37 mouse cellular contexts compared by ENCODE assay signal in genomic region chr6:16862050-16862449, GRCm38 (mm10). TPM values are rescaled to one million over a fixed set of nuclear protein-coding genes. Genes with fewer than 3 reads are reported as not detected.
"Had no signal": no experiment of that assay in that cellular context is flagged by ENCODE, and none has a peak within 500 bp of the region (broad histone marks: within the 10 kb centered on the region; RNA-seq: fewer than 3 reads in every experiment).

No protein-coding gene starts in this region.

- H3K4me3 ChIP-seq: heart, embryonic 10.5 days; heart, embryonic 12.5 days; heart, embryonic 13.5 days; heart, embryonic 15.5 days; hindbrain, embryonic 10.5 days; hindbrain, embryonic 12.5 days; hindbrain, embryonic 13.5 days; hindbrain, embryonic 15.5 days; kidney, embryonic 15.5 days; layer of hippocampus, adult 2 months; left cerebral cortex, adult 2 months had no signal

- H3K9ac ChIP-seq: heart, embryonic 12.5 days; heart, embryonic 13.5 days; heart, embryonic 15.5 days; hindbrain, embryonic 12.5 days; hindbrain, embryonic 13.5 days; hindbrain, embryonic 14.5 days; hindbrain, embryonic 15.5 days; kidney, embryonic 15.5 days had no signal

- H3K4me2 ChIP-seq: heart, embryonic 11.5 days; heart, embryonic 12.5 days; heart, embryonic 13.5 days; heart, embryonic 15.5 days; hindbrain, embryonic 12.5 days; hindbrain, embryonic 13.5 days; hindbrain, embryonic 14.5 days; hindbrain, embryonic 15.5 days; kidney, embryonic 15.5 days had no signal

- H3K36me3 ChIP-seq: heart, embryonic 10.5 days; heart, embryonic 12.5 days; heart, embryonic 13.5 days; heart, embryonic 15.5 days; hindbrain, embryonic 10.5 days; hindbrain, embryonic 12.5 days; hindbrain, embryonic 13.5 days; hindbrain, embryonic 15.5 days; kidney, embryonic 15.5 days had no signal

- H3K27ac ChIP-seq: heart, embryonic 10.5 days; heart, embryonic 13.5 days; heart, embryonic 15.5 days; hindbrain, embryonic 10.5 days; hindbrain, embryonic 12.5 days; hindbrain, embryonic 13.5 days; hindbrain, embryonic 14.5 days; hindbrain, embryonic 15.5 days; hindbrain, postnatal 0 days; kidney, embryonic 15.5 days; kidney, postnatal 0 days; layer of hippocampus, adult 2 months; left cerebral cortex, adult 2 months had no signal

- H3K9me3 ChIP-seq: heart, embryonic 10.5 days; heart, embryonic 12.5 days; heart, embryonic 13.5 days; heart, embryonic 15.5 days; hindbrain, embryonic 10.5 days; hindbrain, embryonic 12.5 days; hindbrain, embryonic 13.5 days; hindbrain, embryonic 15.5 days; kidney, embryonic 15.5 days had no signal

- DNase-seq: heart, postnatal 10 days; heart, postnatal 14 days; heart, postnatal 36 days; heart, postnatal 4 days; kidney, adult 11 months; kidney, adult 18-20 months; kidney, adult 2 months; kidney, adult 8-10 months; kidney, adult 9 months; kidney, postnatal 10 days; kidney, postnatal 14 days; kidney, postnatal 25 days; kidney, postnatal 36 days; kidney, postnatal 4 days; layer of hippocampus, adult 9-11 months; layer of hippocampus, postnatal 36 days had no signal

- H3K27me3 ChIP-seq: heart, embryonic 12.5 days; heart, embryonic 13.5 days; heart, embryonic 15.5 days; hindbrain, embryonic 12.5 days; hindbrain, embryonic 13.5 days; hindbrain, embryonic 15.5 days; kidney, embryonic 15.5 days had no signal

- ATAC-seq: hindbrain, embryonic 16.5 days; hindbrain, postnatal 0 days; inflammation-experienced regulatory T-cells, adult 6 months had no signal

- H3K4me1 ChIP-seq: heart, embryonic 10.5 days; heart, embryonic 12.5 days; heart, embryonic 13.5 days; heart, embryonic 15.5 days; hindbrain, embryonic 10.5 days; hindbrain, embryonic 12.5 days; hindbrain, embryonic 13.5 days; hindbrain, embryonic 15.5 days; kidney, embryonic 15.5 days had no signal

RNA-seq across cellular contexts. Expression of gene Tfec, which starts 36.2 kb away (rescaled TPM):
- total RNA-seq: layer of hippocampus, adult 18-20 months; layer of hippocampus, adult 2 months; layer of hippocampus, postnatal 14 days; layer of hippocampus, postnatal 25 days; layer of hippocampus, postnatal 36 days; left cerebral cortex, adult 18-20 months; left cerebral cortex, adult 2 months had no signal
- polyA plus RNA-seq: hindbrain, postnatal 0 days; inflammation-experienced regulatory T-cells, adult 6 months had no signal
